ENCODE assay signal across 20 mouse cellular contexts in genomic region chr7:113196171-113196570, GRCm38 (mm10).
"Had no signal": no experiment of that assay in that cellular context is flagged by ENCODE, and none has a peak within 500 bp of the region (broad histone marks: within the 10 kb centered on the region; RNA-seq: fewer than 3 reads in every experiment).

No protein-coding gene starts in this region.

- H3K4me1 ChIP-seq: lung, embryonic 15.5 days; midbrain, embryonic 12.5 days; neural tube, embryonic 15.5 days had no signal

- ATAC-seq: lung, postnatal 0 days; midbrain, embryonic 16.5 days had no signal

- H3K27ac ChIP-seq: lung, embryonic 15.5 days; midbrain, embryonic 10.5 days; midbrain, embryonic 12.5 days; neural tube, embryonic 13.5 days; neural tube, embryonic 15.5 days had no signal

- H3K9ac ChIP-seq: lung, embryonic 15.5 days; midbrain, embryonic 12.5 days; neural tube, embryonic 13.5 days; neural tube, embryonic 15.5 days had no signal

- H3K36me3 ChIP-seq: lung, embryonic 15.5 days; midbrain, embryonic 10.5 days; midbrain, embryonic 12.5 days; neural tube, embryonic 13.5 days; neural tube, embryonic 15.5 days had no signal

- DNase-seq: lung, adult 2 months; lung, postnatal 14 days; lung, postnatal 36 days; midbrain, embryonic 14.5 days; retina, postnatal 1 day; right cerebral cortex, adult 18-20 months; right cerebral cortex, postnatal 25 days; right cerebral cortex, postnatal 4 days; spleen, adult 18-20 months; thymus, adult 18-20 months; thymus, postnatal 14 days; thymus, postnatal 36 days had no signal

- H3K9me3 ChIP-seq: lung, embryonic 15.5 days; midbrain, embryonic 10.5 days; midbrain, embryonic 12.5 days; neural tube, embryonic 13.5 days; neural tube, embryonic 15.5 days had no signal

- H3K4me2 ChIP-seq: lung, embryonic 15.5 days; midbrain, embryonic 12.5 days; neural tube, embryonic 13.5 days; neural tube, embryonic 15.5 days had no signal

- H3K4me3 ChIP-seq: lung, embryonic 15.5 days; midbrain, embryonic 10.5 days; midbrain, embryonic 12.5 days; myocyte; neural tube, embryonic 13.5 days; neural tube, embryonic 15.5 days had no signal

- H3K27me3 ChIP-seq: lung, embryonic 15.5 days; midbrain, embryonic 12.5 days; neural tube, embryonic 13.5 days; neural tube, embryonic 15.5 days had no signal
